ENCODE assay signal across 9 mouse cellular contexts in the genomic region with DNA sequence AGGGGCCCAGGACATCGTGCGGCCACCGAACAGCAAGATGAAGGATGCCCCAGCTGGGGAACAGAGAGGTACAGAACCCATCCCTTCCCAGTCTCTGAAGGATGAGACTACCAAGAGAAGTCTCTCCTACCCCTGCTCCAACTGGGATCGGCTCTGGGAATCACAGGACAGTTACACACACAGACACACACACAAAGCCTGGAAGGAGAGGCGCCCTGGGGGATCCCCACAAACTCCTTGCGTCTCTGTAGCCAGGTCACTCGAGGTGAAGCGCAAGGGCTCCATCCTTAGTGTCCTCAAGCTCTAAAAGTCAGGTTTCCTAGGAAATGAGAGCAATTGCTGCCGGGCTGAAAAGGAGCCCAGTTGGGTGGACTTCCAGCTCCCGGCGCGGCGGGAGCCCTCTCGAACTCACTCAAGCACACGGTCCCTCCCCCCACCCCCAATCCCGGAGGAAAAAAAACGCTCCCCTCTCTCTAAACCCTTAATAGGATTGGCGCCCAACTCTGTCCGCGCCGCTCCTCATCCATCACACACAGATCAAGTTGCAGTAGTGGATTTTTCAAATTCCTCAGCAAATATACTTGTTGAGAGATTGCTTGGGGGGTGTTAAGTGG. TPM values are rescaled to one million over a fixed set of nuclear protein-coding genes. Genes with fewer than 3 reads are reported as not detected.
DNase-seq lines count a peak whose midpoint lies in the region; ATAC-seq lines count a peak whose summit lies in the region.
"Had no signal": no experiment of that assay in that cellular context is flagged by ENCODE, and none has a peak within 500 bp of the region (broad histone marks: within the 10 kb centered on the region; RNA-seq: fewer than 3 reads in every experiment).

No protein-coding gene starts in this region.

- peaks cover 69% of the 10 kb centered on the region for H3K4me1 ChIP-seq in kidney, embryonic 15.5 days
- peaks cover 80% of the 10 kb centered on the region for H3K4me1 ChIP-seq in hindbrain, embryonic 10.5 days (replicated peaks)
- H3K4me1 ChIP-seq in midbrain, embryonic 11.5 days (ENCODE audit: control insufficient read depth, insufficient read depth, low read length) = peaks cover 47% of the 10 kb centered on the region

- H3K9ac ChIP-seq in kidney, embryonic 15.5 days = peak overlapping the region; percentile 65
- peak overlapping the region; percentile 87 for H3K9ac ChIP-seq in midbrain, embryonic 11.5 days (ENCODE audit: low read length)

- no peaks in the 10 kb centered on the region for H3K36me3 ChIP-seq in kidney, embryonic 15.5 days
- H3K36me3 ChIP-seq in hindbrain, embryonic 10.5 days = no peaks in the 10 kb centered on the region
- H3K36me3 ChIP-seq in midbrain, embryonic 11.5 days (ENCODE audit: control insufficient read depth, insufficient read depth, low read length) = no peaks in the 10 kb centered on the region

- no peaks in the 10 kb centered on the region for H3K9me3 ChIP-seq in kidney, embryonic 15.5 days (replicated peaks)
- no peaks in the 10 kb centered on the region for H3K9me3 ChIP-seq in hindbrain, embryonic 10.5 days
- no peaks in the 10 kb centered on the region for H3K9me3 ChIP-seq in midbrain, embryonic 11.5 days (ENCODE audit: control insufficient read depth, low read length)

- H3K27me3 ChIP-seq in kidney, embryonic 15.5 days = peaks cover 50% of the 10 kb centered on the region
- H3K27me3 ChIP-seq in hindbrain, embryonic 10.5 days (ENCODE audit: insufficient read depth, poor library complexity, severe bottlenecking) = peaks cover 21% of the 10 kb centered on the region
- peaks cover 11% of the 10 kb centered on the region for H3K27me3 ChIP-seq in midbrain, embryonic 11.5 days (ENCODE audit: control insufficient read depth, insufficient read depth, low read length)

- WGBS in kidney, embryonic 15.5 days = under 1% methylated on average over 21 of the region's 21 CpGs
- under 1% methylated on average over 21 of the region's 21 CpGs for WGBS in hindbrain, embryonic 10.5 days
- WGBS in midbrain, embryonic 11.5 days = 2% methylated on average over 21 of the region's 21 CpGs

- 0 out of 2 replicates have a peak, but pooled peaks have one; percentile 18 for ATAC-seq in kidney, embryonic 15.5 days (replicated peaks; ENCODE audit: low FRiP score)
- ATAC-seq in midbrain, embryonic 11.5 days (ENCODE audit: low FRiP score) = no peak
- no peak for ATAC-seq in monocyte, adult 5-6 weeks (replicated peaks; ENCODE audit: insufficient number of reproducible peaks, low FRiP score, low TSS enrichment, poor library complexity, severe bottlenecking)

- H3K4me2 ChIP-seq in kidney, embryonic 15.5 days = peak overlapping the region; percentile 90
- H3K4me2 ChIP-seq in midbrain, embryonic 11.5 days = peak overlapping the region; percentile 86

- H3K4me3 ChIP-seq in kidney, embryonic 15.5 days (replicated peaks) = peak overlapping the region; percentile 58
- H3K4me3 ChIP-seq in hindbrain, embryonic 10.5 days = peak overlapping the region; percentile 72
- peak overlapping the region; percentile 64 for H3K4me3 ChIP-seq in midbrain, embryonic 11.5 days (ENCODE audit: low read depth, low read length)

- no peak for DNase-seq in kidney, adult 8-10 months
- peak; percentile 76 for DNase-seq in embryo, embryonic 10 days (ENCODE audit: low spot score)
- DNase-seq in hindbrain, embryonic 10.5 days (ENCODE audit: low spot score) = peak; percentile 56
- DNase-seq in midbrain, embryonic 11.5 days (ENCODE audit: low spot score, missing footprints) = peak; percentile 96
- DNase-seq in thymus, postnatal 0 days (ENCODE audit: low spot score) = no peak
- no peak for DNase-seq in adrenal gland, postnatal 14 days

- peak overlapping the region; percentile 73 for H3K27ac ChIP-seq in kidney, embryonic 15.5 days
- peak overlapping the region; percentile 97 for H3K27ac ChIP-seq in hindbrain, embryonic 10.5 days
- peak overlapping the region; percentile 91 for H3K27ac ChIP-seq in midbrain, embryonic 11.5 days (ENCODE audit: low read depth, low read length)

RNA-seq across cellular contexts. Expression of a gene that starts 1.4 kb away (rescaled TPM):
- polyA plus RNA-seq in kidney, embryonic 15.5 days (2015; fragmentation: Nextera tagmentation; extraction: Ambion mirVana) = 4.8 and 6.5 TPM in 2 replicates
- polyA plus RNA-seq in hindbrain, embryonic 10.5 days (2016; fragmentation: Nextera tagmentation; extraction: Ambion mirVana) = 9.0 and 10.1 TPM in 2 replicates
- polyA plus RNA-seq in midbrain, embryonic 11.5 days (2014; fragmentation: Nextera tagmentation; extraction: Ambion mirVana) = 8.2 and 9.0 TPM in 2 replicates
- polyA plus RNA-seq in thymus, postnatal 0 days (2015; fragmentation: Nextera tagmentation; extraction: Ambion mirVana) = 0.66 and 0.68 TPM in 2 replicates
- 0.29 TPM in 1 of 3 replicates, not detected in the others for total RNA-seq in monocyte, adult 5-6 weeks (2017)
- total RNA-seq in adrenal gland, postnatal 14 days (2021) = 1.5 and 2.3 TPM in 2 replicates
- total RNA-seq: liver, adult 2 months had no signal

Comparison
In these comparisons a context has a peak if more than half of its experiments do, and no peak if none do; other contexts are left out.
1. DNase-seq: peak in embryo, embryonic 10 days (single experiment), hindbrain, embryonic 10.5 days (single experiment) and midbrain, embryonic 11.5 days (single experiment); none in kidney, adult 8-10 months (0 of 2), thymus, postnatal 0 days (single experiment) and adrenal gland, postnatal 14 days (single experiment).
2. Peak in every context shown above with its lines, with median percentiles within 50 percentile points of each other: H3K27ac ChIP-seq and H3K4me3 ChIP-seq.